Mouse (Mus musculus) CH12.LX (cell line): Measurements from ENCODE around the gene Parp2. TPM values are rescaled to one million over a fixed set of nuclear protein-coding genes. Genes with fewer than 3 reads are reported as not detected.

Experiments
- DNase-seq: peaks from one replicate; pipeline ENCODE4 v3.0.0-alpha.2; 2013; ENCODE audit errors: extremely low read depth
- H3K27ac ChIP-seq: 2 replicates; pipeline ENCODE4 v1.5.1; 2012; ENCODE audit warnings: low read depth, mild to moderate bottlenecking, control low read depth, moderate library complexity; ENCODE audit not compliant: insufficient read depth
- H3K27me3 ChIP-seq: replicated peaks from 2 replicates; pipeline ENCODE3; 2012; ENCODE audit warnings: inconsistent platforms
- H3K36me3 ChIP-seq, 2 experiments: replicated peaks in 1 of 2; 2 replicates each; pipeline versions ENCODE3 to v1.6.1; 2012; ENCODE audit warnings: inconsistent platforms in 1 of 2, low read length in 1 of 2, mild to moderate bottlenecking in 1 of 2, mixed read lengths in 1 of 2, moderate library complexity in 1 of 2; ENCODE audit not compliant: control insufficient read depth in 1 of 2, insufficient read depth in 1 of 2
- H3K4me1 ChIP-seq, 2 experiments: 2 replicates each; pipeline ENCODE4 v1.6.1; 2012; ENCODE audit warnings: inconsistent platforms in 1 of 2, moderate library complexity in 1 of 2; ENCODE audit not compliant: insufficient read depth in 2 of 2, control insufficient read depth in 1 of 2
- H3K4me2 ChIP-seq: 2 replicates; pipeline ENCODE4 v1.6.1; 2012; ENCODE audit warnings: low read depth, mild to moderate bottlenecking, control low read depth; ENCODE audit not compliant: poor library complexity, insufficient read depth, severe bottlenecking
- H3K4me3 ChIP-seq, 3 experiments: fragments of 150-350 bp in 1 of 3; sonication (generic) in 1 of 3; replicated peaks in 1 of 3; 2 replicates each; pipeline versions ENCODE3 to v1.5.1; 2011 to 2012; ENCODE audit warnings: low read depth in 2 of 3, low read length in 2 of 3, mild to moderate bottlenecking in 2 of 3, moderate library complexity in 2 of 3, control low read depth in 1 of 3, improper control_type of control experiment in 1 of 3, inconsistent platforms in 1 of 3, mixed read lengths in 1 of 3; ENCODE audit not compliant: poor library complexity in 1 of 3
- H3K79me2 ChIP-seq: replicated peaks from 2 replicates; pipeline ENCODE4 v1.6.1; 2012; ENCODE audit warnings: mild to moderate bottlenecking, moderate library complexity; ENCODE audit not compliant: control insufficient read depth, poor library complexity, insufficient read depth, severe bottlenecking; ENCODE audit errors: extremely low read depth
- H3K9ac ChIP-seq: 2 replicates; pipeline ENCODE4 v1.6.1; 2012; ENCODE audit warnings: low read depth, mild to moderate bottlenecking, control low read depth, moderate library complexity; ENCODE audit not compliant: insufficient read depth
- H3K9me3 ChIP-seq: replicated peaks from 2 replicates; pipeline ENCODE3; 2012; ENCODE audit warnings: low read length, inconsistent platforms, mixed read lengths
- CHD1 ChIP-seq: IDR thresholded peaks from 2 replicates; pipeline ENCODE4 v1.6.1; 2012; ENCODE audit warnings: low read depth, low read length, improper control_type of control experiment, inconsistent platforms
- CTCF ChIP-seq, 2 experiments: IDR thresholded peaks in 1 of 2; conservative IDR thresholded peaks in 1 of 2; 2 replicates each; pipeline ENCODE4 v1.5.1; 2011 to 2012; ENCODE audit warnings: low read depth in 2 of 2, low read length in 2 of 2, improper control_type of control experiment in 1 of 2, inconsistent platforms in 1 of 2, mild to moderate bottlenecking in 1 of 2, moderate library complexity in 1 of 2
- E2F4 ChIP-seq: IDR thresholded peaks from 2 replicates; pipeline ENCODE4 v1.6.1; 2011; ENCODE audit warnings: low read depth, low read length, improper control_type of control experiment; ENCODE audit not compliant: insufficient replicate concordance
- ETS1 ChIP-seq: conservative IDR thresholded peaks from 2 replicates; pipeline ENCODE4 v1.6.1; 2012; ENCODE audit warnings: low read depth, mild to moderate bottlenecking, inconsistent platforms, low read length, improper control_type of control experiment, moderate library complexity
- RAD21 ChIP-seq: IDR thresholded peaks from 2 replicates; pipeline ENCODE4 v1.6.1; 2011; ENCODE audit warnings: low read depth, mild to moderate bottlenecking, low read length, improper control_type of control experiment, moderate library complexity
- RCOR1 ChIP-seq: conservative IDR thresholded peaks from 2 replicates; pipeline ENCODE4 v1.6.1; 2012; ENCODE audit warnings: low read depth, mild to moderate bottlenecking, inconsistent platforms, low read length, improper control_type of control experiment
- SIN3A ChIP-seq: IDR thresholded peaks from 2 replicates; pipeline ENCODE4 v1.6.1; 2012; ENCODE audit warnings: low read length, improper control_type of control experiment, inconsistent platforms
- SMC3 ChIP-seq: IDR thresholded peaks from 2 replicates; pipeline ENCODE4 v1.6.1; 2011; ENCODE audit warnings: low read depth, low read length, improper control_type of control experiment
- TCF12 ChIP-seq: IDR thresholded peaks from 2 replicates; pipeline ENCODE4 v1.6.1; 2014; ENCODE audit warnings: low read depth, mild to moderate bottlenecking, inconsistent platforms, low read length, improper control_type of control experiment
- UBTF ChIP-seq: IDR thresholded peaks from 2 replicates; pipeline ENCODE4 v1.6.1; 2012; ENCODE audit warnings: low read depth, mild to moderate bottlenecking, inconsistent platforms, low read length, improper control_type of control experiment, moderate library complexity
- USF2 ChIP-seq: conservative IDR thresholded peaks from 2 replicates; pipeline ENCODE4 v1.6.1; 2011; ENCODE audit warnings: low read depth, low read length, improper control_type of control experiment
- ZC3H11A ChIP-seq: IDR thresholded peaks from 2 replicates; pipeline ENCODE4 v1.6.1; 2012; ENCODE audit warnings: low read depth, mild to moderate bottlenecking, inconsistent platforms, low read length, improper control_type of control experiment
- dilution Hi-C: fragments of 300-500 bp; cut with MboI; formaldehyde crosslinking; loops from 2 replicates; pipeline ENCODE4 v1.14.3; 2020; ENCODE audit warnings: low sequenced_read_pairs; ENCODE audit not compliant: extremely low pct_unique_long_range_greater_than_20kb, extremely low pct_ligation_motif_present
- in situ Hi-C: fragments of 300-500 bp; cut with MboI; formaldehyde crosslinking; loops from 3 replicates; pipeline ENCODE4 v1.14.3; 2019; ENCODE audit warnings: low sequenced_read_pairs, low pct_ligation_motif_present, low pct_unique_long_range_greater_than_20kb, mixed read lengths
- polyA plus RNA-seq: library from polyadenylated mRNA; unstranded; fragments of >175 nt; gene quantifications from 2 replicates; pipeline ENCODE4 v1.2.1, GENCODE M21; 2012; ENCODE audit warnings: low read depth; ENCODE audit not compliant: insufficient read length
- total RNA-seq, 2 experiments: library from RNA; depleted of rRNA; stranded (reverse); fragments of 300-350 nt in 1 of 2; fragments of >200 nt in 1 of 2; gene quantifications; 2 replicates each; pipeline ENCODE4 v1.2.3; 2012 to 2014

Gene Parp2
- total and polyA plus RNA-seq, 3 experiments = 64.6 to 95.9 (median 90.9) TPM

DNA sequence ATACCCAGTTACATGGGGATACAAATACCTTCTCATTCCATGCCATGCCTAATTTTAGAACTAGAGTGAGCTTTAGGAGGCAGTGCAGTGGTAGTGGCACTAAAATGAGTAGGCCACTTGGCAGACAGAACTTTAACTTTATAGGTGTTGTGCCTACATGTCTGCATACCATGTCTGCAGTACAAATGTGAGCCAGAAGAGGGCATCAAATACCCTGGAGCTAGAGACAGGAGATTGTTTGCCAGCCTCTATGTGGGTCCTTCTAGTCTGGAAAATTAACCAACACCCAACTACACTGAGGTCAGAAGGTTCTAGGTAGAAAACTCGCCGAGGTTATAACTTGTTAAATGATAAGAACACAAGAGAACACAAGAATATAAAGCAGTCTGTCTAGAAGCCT is 9.1 kb upstream of the Parp2 start:
- Histone ChIP-seq H3K9ac (no peak overlapping the region), H3K9me3 (no peaks in the 10 kb centered on the region), H3K36me3 (no peaks in the 10 kb centered on the region), H3K27me3 (no peaks in the 10 kb centered on the region), H3K4me2 (no peak overlapping the region), H3K4me1 (peaks cover 0 to 4% of the 10 kb centered on the region in 2 experiments; a peak in 2 of 4 replicates), H3K4me3 (no peak overlapping the region), H3K79me2 (no peaks in the 10 kb centered on the region), H3K27ac (no peak overlapping the region)
- dilution Hi-C loops (no loop called here), in situ Hi-C loops (no loop called here)
- peak; percentile 52 for DNase-seq
- TF ChIP-seq RCOR1 (no peak), USF2 (no peak), CTCF (conservative IDR thresholded peaks at IDR 0.05 in 1 of 2, IDR thresholded peaks at IDR 0.05 in 1 of 2; ENCODE audit: low read depth in 2 of 2, low read length in 2 of 2) (peak; percentile 54 to 61), RAD21 (peak; percentile 36)

DNA sequence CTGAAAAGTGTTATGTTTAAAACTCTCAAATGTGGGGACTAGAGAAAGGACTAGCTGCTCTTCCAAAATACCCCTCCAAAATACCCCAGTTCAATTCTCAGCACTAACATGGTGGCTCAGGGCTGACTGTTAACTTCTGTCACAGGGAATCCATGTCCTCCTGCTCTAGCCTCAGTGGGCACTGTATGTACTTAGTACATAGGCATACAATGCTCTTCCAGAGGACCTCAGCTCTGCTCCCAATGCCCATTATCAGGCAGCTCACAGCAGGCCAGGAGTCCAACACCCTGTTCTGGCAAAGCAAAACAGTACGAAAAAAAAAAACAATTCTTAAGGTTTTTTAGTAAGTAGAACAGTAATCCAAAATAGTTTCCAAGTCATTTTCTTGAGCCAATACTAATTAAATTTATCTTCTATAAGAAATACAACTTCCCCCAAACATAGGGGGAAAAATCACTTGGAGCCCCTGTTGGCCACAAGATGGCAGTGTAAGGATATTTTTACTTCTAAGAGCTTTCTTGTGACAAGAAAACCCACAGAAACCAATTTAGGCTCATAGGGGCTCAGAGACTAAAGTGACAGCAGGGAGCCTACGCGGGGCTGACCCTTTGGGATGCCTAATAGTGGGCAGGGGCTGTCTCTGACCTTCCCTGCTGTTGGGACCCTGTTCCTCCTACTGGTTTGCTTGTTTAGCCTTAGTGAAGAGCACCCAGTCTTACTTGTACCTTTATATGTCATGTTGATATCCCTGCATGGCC is 8.0 kb upstream of the Parp2 start:
- H3K79me2 ChIP-seq = no peaks in the 10 kb centered on the region
- no peaks in the 10 kb centered on the region for H3K9me3 ChIP-seq
- no peaks in the 10 kb centered on the region for H3K27me3 ChIP-seq
- H3K4me2 ChIP-seq = peak overlapping the region; percentile 25; the same call in 1 of the 2 replicates
- H3K9ac ChIP-seq = no peak overlapping the region; the same call in 1 of the 2 replicates
- H3K4me1 ChIP-seq = peaks cover 0 to 4% of the 10 kb centered on the region in 2 experiments; a peak in 2 of 4 replicates
- peak; percentile 75 for DNase-seq
- H3K4me3 ChIP-seq = no peak overlapping the region
- in situ Hi-C loops (loop anchor here (10.0 to 25.0 kb wide), 2 partner anchors 265 to 463 kb away; partner anchors contain the start of gene Rnase2a), dilution Hi-C loops (no loop called here)
- H3K36me3 ChIP-seq = no peaks in the 10 kb centered on the region
- TF ChIP-seq SMC3 (peak; percentile 71), RAD21 (peak; percentile 82), ZC3H11A (peak; percentile 24; the same call in 1 of the 2 replicates), CHD1 (no peak), SIN3A (0 out of 2 replicates have a peak, but pooled peaks have one; percentile 4), CTCF (conservative IDR thresholded peaks at IDR 0.05 in 1 of 2, IDR thresholded peaks at IDR 0.05 in 1 of 2; ENCODE audit: low read depth in 2 of 2, low read length in 2 of 2) (peak; percentile 28 to 84; a peak in 3 of 4 replicates), E2F4 (0 out of 2 replicates have a peak, but pooled peaks have one; percentile 38), UBTF (no peak)
- H3K27ac ChIP-seq = no peak overlapping the region

DNA sequence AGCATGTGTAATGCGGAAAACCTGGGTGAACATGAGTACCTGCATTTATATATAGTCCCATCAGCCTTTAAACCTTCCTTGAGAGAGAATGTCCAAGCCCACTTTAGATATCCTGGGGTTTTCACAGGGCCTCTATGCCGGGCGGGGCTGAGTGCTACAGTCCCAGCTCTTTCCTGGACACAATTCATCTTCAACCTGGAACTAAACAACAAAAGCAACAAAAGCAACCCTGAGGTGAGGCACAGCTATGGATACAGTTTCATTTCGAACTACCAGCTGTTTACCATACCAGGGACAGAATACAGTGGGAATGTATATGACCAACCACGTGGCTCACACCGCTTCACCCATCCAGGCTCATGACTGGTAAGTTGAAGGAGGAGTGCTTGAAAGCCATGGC is 5.2 kb upstream of the Parp2 start:
- H3K9me3 ChIP-seq = no peaks in the 10 kb centered on the region
- H3K27me3 ChIP-seq = no peaks in the 10 kb centered on the region
- H3K9ac ChIP-seq = no peak overlapping the region
- in situ Hi-C loops = loop anchor here (10.0 to 25.0 kb wide), 2 partner anchors 262 to 460 kb away; partner anchors contain the start of gene Rnase2a
- H3K36me3 ChIP-seq = no peaks in the 10 kb centered on the region
- H3K79me2 ChIP-seq = no peaks in the 10 kb centered on the region
- TF ChIP-seq ETS1 (no peak), TCF12 (no peak)
- DNase-seq = no peak
- H3K4me1 ChIP-seq = peaks cover 0 to 7% of the 10 kb centered on the region in 2 experiments; a peak in 2 of 4 replicates
- H3K27ac ChIP-seq = no peak overlapping the region
- H3K4me3 ChIP-seq = no peak overlapping the region
- no peak overlapping the region for H3K4me2 ChIP-seq
- dilution Hi-C loops = no loop called here
